Mouse (Mus musculus): ENCODE results near the gene Gm19935.

- TF ChIP-seq CTCF (IDR thresholded peaks at IDR 0.05; ENCODE audit: low read depth): no peak
- no peak for TF ChIP-seq EP300 (optimal IDR thresholded peaks at IDR 0.05)
These were observed 39.8 kb upstream of the Gm19935 start for GRCm38 (mm10) chr8:90856952-90857351.
